Mouse (Mus musculus): Measurements from ENCODE around the gene Lst1. TPM values are rescaled to one million over a fixed set of nuclear protein-coding genes. Genes with fewer than 3 reads are reported as not detected.

Lst1 gene
- polyA plus RNA-seq, 1 experiment from 2014 or later, result 7.6 TPM

GRCm38 (mm10) chr17:35226561-35227046, 38.4 kb upstream of the Lst1 start:
- WGBS, result 89% methylated on average over 14 of the region's 14 CpGs
- ATAC-seq (replicated peaks), result no peak

DNA sequence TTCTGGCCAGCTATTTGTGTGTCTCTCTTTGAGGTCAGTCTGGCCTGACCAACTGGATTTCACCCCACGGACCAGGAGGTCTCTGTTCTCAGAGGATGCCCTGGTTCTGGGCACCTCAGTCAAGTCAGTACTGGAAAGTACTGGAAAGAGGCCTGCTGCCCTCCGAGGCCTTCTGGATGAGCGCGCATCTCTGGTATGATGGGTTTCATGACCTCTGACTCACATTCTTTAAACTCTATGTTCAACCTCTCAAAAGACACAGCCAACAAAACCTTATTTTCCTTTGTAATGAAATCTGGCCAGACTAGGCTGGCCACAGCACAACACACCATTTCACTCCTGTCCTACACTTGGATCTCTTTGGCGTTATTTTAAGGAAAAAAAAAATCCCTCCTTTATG, 37.2 kb upstream of the Lst1 start:
- Histone ChIP-seq H3K4me3 (no peak overlapping the region), H3K9ac (no peak overlapping the region), H3K36me3 (replicated peaks) (peaks cover 18% of the 10 kb centered on the region), H3K9me3 (no peaks in the 10 kb centered on the region), H3K27me3 (replicated peaks) (no peaks in the 10 kb centered on the region), H3K4me1 (no peaks in the 10 kb centered on the region), H3K4me2 (no peak overlapping the region), H3K27ac (no peak overlapping the region)
- ATAC-seq (replicated peaks), result no peak
- 96% methylated on average over 5 of the region's 5 CpGs for WGBS

More at GRCm38 (mm10) chr17:35226561-35227046, 38.4 kb upstream of the Lst1 start:
- Histone ChIP-seq H3K9me3 (no peaks in the 10 kb centered on the region), H3K4me3 (no peak overlapping the region), H3K36me3 (replicated peaks) (peaks cover 18% of the 10 kb centered on the region), H3K27ac (no peak overlapping the region), H3K27me3 (replicated peaks) (no peaks in the 10 kb centered on the region), H3K9ac (no peak overlapping the region), H3K4me2 (no peak overlapping the region), H3K4me1 (peaks cover under 1% of the 10 kb centered on the region; the same call in 1 of the 2 replicates)

- Histone ChIP-seq H3K27me3 (replicated peaks) (no peaks in the 10 kb centered on the region), H3K36me3 (replicated peaks) (peaks cover 20% of the 10 kb centered on the region)
These were observed 36.4 kb upstream of the Lst1 start for GRCm38 (mm10) chr17:35224641-35225040.

DNA sequence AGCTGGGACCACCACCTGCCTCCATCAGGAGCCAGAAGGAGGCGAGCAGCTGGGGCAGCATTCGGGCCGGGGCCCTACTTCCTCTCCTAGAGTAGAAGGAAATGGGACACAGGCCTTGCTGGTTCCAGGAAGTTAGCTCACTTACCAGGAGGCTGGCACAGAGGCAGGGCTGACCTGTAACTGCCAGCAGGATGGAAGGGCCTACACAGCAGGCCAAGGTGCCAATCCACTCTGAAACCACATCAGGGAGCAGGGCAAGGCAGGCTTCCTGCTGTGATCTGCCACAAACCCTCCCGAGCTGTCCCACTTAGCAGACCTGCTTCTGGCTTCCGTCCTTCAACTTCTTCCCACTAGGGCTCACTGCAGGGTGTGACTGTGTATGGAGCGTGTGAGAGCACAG, 34.1 kb upstream of the Lst1 start:
- Histone ChIP-seq H3K36me3 (replicated peaks) (0 out of 2 replicates have a peak, but pooled peaks cover 9% of the 10 kb centered on the region), H3K4me2 (no peak overlapping the region), H3K27me3 (replicated peaks) (no peaks in the 10 kb centered on the region), H3K27ac (no peak overlapping the region), H3K9ac (no peak overlapping the region), H3K4me1 (no peaks in the 10 kb centered on the region), H3K9me3 (no peaks in the 10 kb centered on the region), H3K4me3 (no peak overlapping the region)
- WGBS, result 84% methylated on average over 6 of the region's 6 CpGs
- no peak for ATAC-seq (replicated peaks)

More at GRCm38 (mm10) chr17:35224641-35225040, 36.4 kb upstream of the Lst1 start:
- no peak overlapping the region for H3K4me2 ChIP-seq
- H3K27ac ChIP-seq, result no peak overlapping the region
- no peak for ATAC-seq (replicated peaks)
- WGBS, result 96% methylated on average over 4 of the region's 4 CpGs
- H3K4me3 ChIP-seq, result no peak overlapping the region
- no peak overlapping the region for H3K9ac ChIP-seq
- H3K4me1 ChIP-seq, result no peaks in the 10 kb centered on the region
- no peaks in the 10 kb centered on the region for H3K9me3 ChIP-seq

- 75% methylated on average over 28 of the region's 28 CpGs for WGBS
- Histone ChIP-seq H3K4me2 (no peak within 1 kb of the TSS), H3K27me3 (replicated peaks) (no peaks in the 10 kb centered on the region), H3K9me3 (no peaks in the 10 kb centered on the region), H3K9ac (no peak within 1 kb of the TSS), H3K4me3 (no peak within 1 kb of the TSS), H3K27ac (no peak within 1 kb of the TSS), H3K4me1 (no peaks in the 10 kb centered on the region), H3K36me3 (replicated peaks) (0 out of 2 replicates have a peak, but pooled peaks cover 9% of the 10 kb centered on the region)
- no peak for ATAC-seq (replicated peaks)
These were observed 32.1 kb upstream of the Lst1 start, which contains the start of gene Gm16181 for GRCm38 (mm10) chr17:35220156-35220952. Gene Gm16181 (plus strand): TSS chr17:35220834.

DNA sequence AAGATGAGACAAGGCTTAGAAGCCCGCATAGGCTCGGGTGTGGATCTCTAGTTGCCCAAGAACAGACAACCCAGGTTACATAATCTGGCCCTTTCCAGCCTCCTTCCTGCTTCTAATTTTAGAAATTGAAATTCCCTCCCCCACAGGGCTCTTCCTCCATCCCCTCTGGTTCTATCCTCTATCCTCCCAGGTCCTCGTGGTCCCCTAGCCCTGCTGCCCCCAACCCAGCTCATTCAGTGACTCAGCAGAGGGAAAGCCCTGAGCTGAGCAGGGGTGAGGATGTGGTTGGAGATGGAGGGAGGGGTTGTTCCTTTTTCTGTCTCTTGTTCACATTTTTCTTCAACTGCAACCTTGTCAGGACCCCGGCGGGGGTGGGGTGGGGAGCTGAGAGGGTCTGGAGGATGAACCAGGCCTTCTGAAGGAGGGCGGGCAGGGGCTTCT, 31.4 kb upstream of the Lst1 start:
- no peak overlapping the region for H3K4me2 ChIP-seq
- 0 out of 2 replicates have a peak, but pooled peaks cover 9% of the 10 kb centered on the region for H3K36me3 ChIP-seq (replicated peaks)
- no peaks in the 10 kb centered on the region for H3K27me3 ChIP-seq (replicated peaks)
- H3K27ac ChIP-seq, result no peak overlapping the region
- H3K4me3 ChIP-seq, result no peak overlapping the region
- ATAC-seq (replicated peaks), result no peak
- no peaks in the 10 kb centered on the region for H3K4me1 ChIP-seq
- H3K9me3 ChIP-seq, result no peaks in the 10 kb centered on the region
- H3K9ac ChIP-seq, result no peak overlapping the region
- WGBS, result 90% methylated on average over 6 of the region's 6 CpGs

GRCm38 (mm10) chr17:35218516-35219193, 30.4 kb upstream of the Lst1 start:
- H3K9ac ChIP-seq, result no peak overlapping the region
- no peak overlapping the region for H3K4me2 ChIP-seq
- H3K4me3 ChIP-seq, result no peak overlapping the region
- no peaks in the 10 kb centered on the region for H3K4me1 ChIP-seq
- WGBS, result 76% methylated on average over 18 of the region's 18 CpGs
- no peak for ATAC-seq (replicated peaks)
- H3K27me3 ChIP-seq (replicated peaks), result no peaks in the 10 kb centered on the region
- H3K36me3 ChIP-seq (replicated peaks), result 0 out of 2 replicates have a peak, but pooled peaks cover 9% of the 10 kb centered on the region
- no peak overlapping the region for H3K27ac ChIP-seq
- H3K9me3 ChIP-seq, result no peaks in the 10 kb centered on the region

- no peak for ATAC-seq (replicated peaks)
These were observed 24.8 kb upstream of the Lst1 start for GRCm38 (mm10) chr17:35213071-35213470.

DNA sequence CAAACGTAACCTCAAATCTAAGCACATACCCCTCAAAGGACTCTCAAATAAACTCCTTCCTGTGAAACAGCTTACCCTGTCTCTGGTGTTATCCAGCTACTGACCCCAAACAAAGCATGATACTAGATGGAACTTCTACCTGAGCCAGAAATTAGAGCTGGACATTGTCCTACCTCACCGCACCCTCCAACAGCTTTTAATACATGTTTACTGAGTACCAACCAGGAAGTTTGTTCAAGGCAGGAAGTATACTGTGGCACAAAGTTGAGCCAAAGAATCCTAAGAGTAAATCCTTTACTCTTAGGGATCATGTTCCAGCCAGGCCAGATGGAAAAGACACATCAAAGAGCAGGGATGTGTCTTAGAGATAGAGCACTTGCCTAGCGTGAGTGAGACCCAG, 22.4 kb upstream of the Lst1 start:
- H3K27me3 ChIP-seq (replicated peaks), result no peaks in the 10 kb centered on the region
- H3K27ac ChIP-seq, result no peak overlapping the region
- H3K4me2 ChIP-seq, result no peak overlapping the region
- ATAC-seq (replicated peaks), result no peak
- no peak overlapping the region for H3K9ac ChIP-seq
- no peak overlapping the region for H3K4me3 ChIP-seq
- H3K9me3 ChIP-seq, result no peaks in the 10 kb centered on the region
- 79% methylated on average over 3 of the region's 3 CpGs for WGBS
- no peaks in the 10 kb centered on the region for H3K4me1 ChIP-seq
- H3K36me3 ChIP-seq (replicated peaks), result no peaks in the 10 kb centered on the region

More at GRCm38 (mm10) chr17:35213071-35213470, 24.8 kb upstream of the Lst1 start:
- Histone ChIP-seq H3K27ac (no peak overlapping the region), H3K27me3 (replicated peaks) (no peaks in the 10 kb centered on the region), H3K4me1 (no peaks in the 10 kb centered on the region), H3K4me3 (no peak overlapping the region), H3K9ac (no peak overlapping the region), H3K36me3 (replicated peaks) (no peaks in the 10 kb centered on the region), H3K4me2 (no peak overlapping the region), H3K9me3 (no peaks in the 10 kb centered on the region)
- 94% methylated on average over 5 of the region's 5 CpGs for WGBS

DNA sequence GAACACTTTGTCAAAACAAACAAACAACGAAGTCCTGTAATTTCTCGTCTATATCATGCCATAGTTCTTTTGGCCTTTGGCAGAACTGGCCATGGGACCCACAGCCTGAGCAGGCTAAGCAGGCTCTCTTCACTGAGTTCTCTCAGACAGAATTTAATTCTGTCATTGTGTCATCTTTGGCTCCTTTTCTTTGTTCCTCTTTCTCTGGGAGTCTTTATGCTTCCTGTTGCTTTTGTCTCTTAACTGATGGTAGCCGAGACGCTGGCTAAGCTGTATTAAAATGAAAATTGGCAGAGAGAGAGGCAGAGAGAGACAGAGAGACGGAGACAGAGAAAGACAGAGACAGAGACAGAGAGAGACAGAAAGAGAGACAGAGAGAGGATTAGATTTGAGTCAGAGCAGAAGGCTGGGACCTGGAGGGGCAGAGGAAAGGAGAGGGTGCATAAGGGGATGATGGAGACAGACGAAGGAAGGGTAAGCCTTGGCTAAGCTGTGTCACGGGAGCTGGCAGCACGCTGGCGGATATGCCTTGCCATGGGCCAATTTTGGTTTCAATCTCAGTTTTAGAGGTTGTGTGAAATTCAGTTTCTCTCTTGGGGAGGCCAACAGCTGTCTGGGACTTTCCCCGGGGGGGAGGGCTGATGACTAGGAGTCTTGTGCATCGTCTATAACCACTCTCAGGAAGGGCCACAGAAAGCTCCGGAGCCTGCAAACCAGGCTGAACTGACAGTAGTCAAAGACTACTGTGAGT, 21.7 kb upstream of the Lst1 start:
- no peaks in the 10 kb centered on the region for H3K4me1 ChIP-seq
- no peak overlapping the region for H3K4me3 ChIP-seq
- H3K27ac ChIP-seq, result no peak overlapping the region
- no peaks in the 10 kb centered on the region for H3K27me3 ChIP-seq (replicated peaks)
- no peak overlapping the region for H3K4me2 ChIP-seq
- WGBS, result 68% methylated on average over 12 of the region's 12 CpGs
- no peaks in the 10 kb centered on the region for H3K36me3 ChIP-seq (replicated peaks)
- no peak for ATAC-seq (replicated peaks)
- H3K9me3 ChIP-seq, result no peaks in the 10 kb centered on the region
- no peak overlapping the region for H3K9ac ChIP-seq

DNA sequence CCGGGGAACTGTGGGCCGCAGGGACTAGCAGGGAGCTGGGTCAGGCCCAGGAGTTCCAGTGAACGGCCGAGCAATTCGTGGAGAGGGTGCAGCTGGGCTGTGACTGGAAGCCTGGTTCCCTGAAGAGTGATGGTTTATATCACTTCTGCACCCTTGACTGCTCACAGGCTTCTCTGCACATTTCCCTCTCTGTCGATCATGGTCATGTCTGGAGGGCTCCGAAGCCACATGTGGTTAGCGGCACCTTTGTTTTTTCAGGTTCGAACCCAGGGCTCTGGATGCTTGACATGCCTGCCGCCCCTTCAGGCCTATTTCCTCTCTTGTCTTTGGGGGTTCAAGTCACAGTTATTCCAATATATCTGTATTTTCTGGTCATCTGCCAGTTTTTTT, 17.1 kb upstream of the Lst1 start:
- ATAC-seq (replicated peaks), result no peak
- H3K27me3 ChIP-seq (replicated peaks), result peaks cover under 1% of the 10 kb centered on the region; the same call in 1 of the 2 replicates
- no peaks in the 10 kb centered on the region for H3K9me3 ChIP-seq
- H3K4me1 ChIP-seq, result no peaks in the 10 kb centered on the region
- no peak overlapping the region for H3K9ac ChIP-seq
- 58% methylated on average over 10 of the region's 10 CpGs for WGBS
- no peak overlapping the region for H3K27ac ChIP-seq
- H3K4me3 ChIP-seq, result no peak overlapping the region
- no peak overlapping the region for H3K4me2 ChIP-seq
- H3K36me3 ChIP-seq (replicated peaks), result no peaks in the 10 kb centered on the region

Measured in midbrain, embryonic 15.5 days (tissue).